Mouse (Mus musculus) yolk sac, embryonic 10.5 days (tissue): Measurements from ENCODE around the gene Jazf1.

Source experiments
- DNase-seq: peaks from one replicate; pipeline ENCODE4 v3.0.0-alpha.2; 2017; ENCODE audit warnings: low spot score

The Jazf1 gene

GRCm38 (mm10) chr6:53010286-53010685 is 58.1 kb downstream of the Jazf1 start:
- no peak for DNase-seq

- peak; percentile 39 for DNase-seq
These were observed 62.4 kb downstream of the Jazf1 start for GRCm38 (mm10) chr6:53006032-53006431.

GRCm38 (mm10) chr6:53005544-53005943 is 62.9 kb downstream of the Jazf1 start:
- DNase-seq, result no peak

- DNase-seq, result no peak
These were observed 77.6 kb downstream of the Jazf1 start for GRCm38 (mm10) chr6:52990816-52991215.

GRCm38 (mm10) chr6:52987905-52988640 is 80.4 kb downstream of the Jazf1 start:
- DNase-seq, result no peak

GRCm38 (mm10) chr6:52987391-52987790 is 81.0 kb downstream of the Jazf1 start:
- DNase-seq, result peak; percentile 23

- DNase-seq, result no peak
These were observed 86.3 kb downstream of the Jazf1 start for GRCm38 (mm10) chr6:52982175-52982574.

GRCm38 (mm10) chr6:52979503-52979902 is 88.9 kb downstream of the Jazf1 start:
- DNase-seq, result no peak

- no peak for DNase-seq
These were observed 95.1 kb downstream of the Jazf1 start for GRCm38 (mm10) chr6:52973351-52973750.

- DNase-seq, result no peak
These were observed 96.3 kb downstream of the Jazf1 start for GRCm38 (mm10) chr6:52972138-52972537.

- DNase-seq, result peak; percentile 52
These were observed 98.6 kb downstream of the Jazf1 start for GRCm38 (mm10) chr6:52969717-52970261.

- peak; percentile 17 for DNase-seq
These were observed 100.0 kb downstream of the Jazf1 start for GRCm38 (mm10) chr6:52968346-52968891.

- DNase-seq, result peak; percentile 53
These were observed 100.7 kb downstream of the Jazf1 start for GRCm38 (mm10) chr6:52967557-52968270.

GRCm38 (mm10) chr6:52966001-52966400 is 102.4 kb downstream of the Jazf1 start:
- DNase-seq, result no peak

- DNase-seq, result no peak
These were observed 103.1 kb downstream of the Jazf1 start for GRCm38 (mm10) chr6:52965340-52965739.

GRCm38 (mm10) chr6:52963840-52964690 is 104.4 kb downstream of the Jazf1 start:
- no peak for DNase-seq

GRCm38 (mm10) chr6:52963430-52963732 is 105.0 kb downstream of the Jazf1 start:
- no peak for DNase-seq

GRCm38 (mm10) chr6:52962600-52963429 is 105.6 kb downstream of the Jazf1 start:
- DNase-seq, result peak; percentile 17

GRCm38 (mm10) chr6:52961660-52962490 is 106.6 kb downstream of the Jazf1 start:
- DNase-seq, result no peak

- peak; percentile 57 for DNase-seq
These were observed 110.7 kb downstream of the Jazf1 start for GRCm38 (mm10) chr6:52957730-52958129.
